Mouse (Mus musculus): Measurements from ENCODE around the gene Mrpl58. TPM values are rescaled to one million over a fixed set of nuclear protein-coding genes. Genes with fewer than 3 reads are reported as not detected.
"Not testable (repeated sequence)": the region's sequence is repeated elsewhere in the genome, so short reads cannot be mapped to it uniquely, and the experiment has no call there.

The Mrpl58 gene
- polyA plus RNA-seq, 1 experiment from 2014 or later: 173 TPM

- ATAC-seq (ENCODE audit: extremely low read depth, insufficient number of reproducible peaks, low FRiP score, low TSS enrichment): no peak
- peak overlapping the region; percentile 72 for H3K4me3 ChIP-seq
- H3K4me2 ChIP-seq: peak overlapping the region; percentile 83
- H3K9me3 ChIP-seq: no peaks in the 10 kb centered on the region
- WGBS: 45% methylated on average over 16 of the region's 16 CpGs
- peak overlapping the region; percentile 89 for H3K9ac ChIP-seq
- peak overlapping the region; percentile 50 for H3K27ac ChIP-seq (replicated peaks)
- peaks cover 28% of the 10 kb centered on the region for H3K27me3 ChIP-seq (replicated peaks)
- H3K4me1 ChIP-seq: peaks cover 33% of the 10 kb centered on the region
- no peaks in the 10 kb centered on the region for H3K36me3 ChIP-seq
These were observed 19.7 kb upstream of the Mrpl58 start for GRCm38 (mm10) chr11:115383701-115384474.

GRCm38 (mm10) chr11:115384587-115384986 lies 19.0 kb upstream of the Mrpl58 start:
- peak overlapping the region; percentile 50; the same call in 1 of the 2 replicates for H3K27ac ChIP-seq (replicated peaks)
- no peak for ATAC-seq (ENCODE audit: extremely low read depth, insufficient number of reproducible peaks, low FRiP score, low TSS enrichment)
- H3K36me3 ChIP-seq: no peaks in the 10 kb centered on the region
- H3K4me2 ChIP-seq: peak overlapping the region; percentile 83
- no peak overlapping the region for H3K4me3 ChIP-seq
- WGBS: 72% methylated on average over 5 of the region's 5 CpGs
- no peaks in the 10 kb centered on the region for H3K9me3 ChIP-seq
- peaks cover 33% of the 10 kb centered on the region for H3K4me1 ChIP-seq
- H3K27me3 ChIP-seq (replicated peaks): peaks cover 28% of the 10 kb centered on the region
- peak overlapping the region; percentile 89 for H3K9ac ChIP-seq

GRCm38 (mm10) chr11:115386859-115387258 lies 16.7 kb upstream of the Mrpl58 start:
- not testable (repeated sequence) for H3K9me3 ChIP-seq; H3K9ac ChIP-seq; H3K4me2 ChIP-seq; H3K27ac ChIP-seq (replicated peaks); H3K4me3 ChIP-seq; ATAC-seq (ENCODE audit: extremely low read depth, insufficient number of reproducible peaks, low FRiP score, low TSS enrichment)
- peaks cover 28% of the 10 kb centered on the region for H3K27me3 ChIP-seq (replicated peaks)
- H3K36me3 ChIP-seq: peaks cover 18% of the 10 kb centered on the region
- WGBS: 84% methylated on average over 3 of the region's 3 CpGs
- H3K4me1 ChIP-seq: peaks cover 28% of the 10 kb centered on the region

- Histone ChIP-seq H3K4me2 (no peak overlapping the region), H3K9ac (no peak overlapping the region), H3K9me3 (no peaks in the 10 kb centered on the region), H3K4me1 (peaks cover 8% of the 10 kb centered on the region; the same call in 1 of the 2 replicates), H3K27me3 (replicated peaks) (peaks cover 13% of the 10 kb centered on the region; the same call in 1 of the 2 replicates), H3K36me3 (peaks cover 61% of the 10 kb centered on the region), H3K4me3 (no peak overlapping the region), H3K27ac (replicated peaks) (no peak overlapping the region)
- no peak for ATAC-seq (ENCODE audit: extremely low read depth, insufficient number of reproducible peaks, low FRiP score, low TSS enrichment)
- WGBS: 86% methylated on average over 7 of the region's 7 CpGs
These were observed 12.2 kb upstream of the Mrpl58 start for GRCm38 (mm10) chr11:115391358-115391757.

GRCm38 (mm10) chr11:115393721-115394325 lies 9.7 kb upstream of the Mrpl58 start:
- no peak for ATAC-seq (ENCODE audit: extremely low read depth, insufficient number of reproducible peaks, low FRiP score, low TSS enrichment)
- Histone ChIP-seq H3K27ac (replicated peaks) (no peak overlapping the region), H3K36me3 (peaks cover 61% of the 10 kb centered on the region), H3K9ac (peak overlapping the region; percentile 59), H3K9me3 (no peaks in the 10 kb centered on the region), H3K4me2 (peak overlapping the region; percentile 65), H3K4me1 (peaks cover 10% of the 10 kb centered on the region; the same call in 1 of the 2 replicates), H3K27me3 (replicated peaks) (peaks cover 13% of the 10 kb centered on the region; the same call in 1 of the 2 replicates), H3K4me3 (peak overlapping the region; percentile 29)
- 38% methylated on average over 34 of the region's 34 CpGs for WGBS

- peaks cover 15% of the 10 kb centered on the region; the same call in 1 of the 2 replicates for H3K4me1 ChIP-seq
- H3K27ac ChIP-seq (replicated peaks): no peak overlapping the region
- no peaks in the 10 kb centered on the region for H3K9me3 ChIP-seq
- H3K27me3 ChIP-seq (replicated peaks): peaks cover 21% of the 10 kb centered on the region; the same call in 1 of the 2 replicates
- no peak overlapping the region for H3K4me3 ChIP-seq
- 69% methylated on average over 7 of the region's 7 CpGs for WGBS
- ATAC-seq (ENCODE audit: extremely low read depth, insufficient number of reproducible peaks, low FRiP score, low TSS enrichment): no peak
- peaks cover 30% of the 10 kb centered on the region for H3K36me3 ChIP-seq
- H3K9ac ChIP-seq: no peak overlapping the region; the same call in 1 of the 2 replicates
- no peak overlapping the region for H3K4me2 ChIP-seq
These were observed 5.5 kb upstream of the Mrpl58 start for GRCm38 (mm10) chr11:115398085-115398484.

GRCm38 (mm10) chr11:115400126-115400525 lies 3.4 kb upstream of the Mrpl58 start:
- Histone ChIP-seq H3K36me3 (peaks cover 11% of the 10 kb centered on the region; the same call in 1 of the 2 replicates), H3K4me2 (no peak overlapping the region), H3K9ac (no peak overlapping the region), H3K27me3 (replicated peaks) (0 out of 2 replicates have a peak, but pooled peaks cover 11% of the 10 kb centered on the region), H3K4me3 (no peak overlapping the region), H3K4me1 (peaks cover 20% of the 10 kb centered on the region), H3K27ac (replicated peaks) (no peak overlapping the region), H3K9me3 (no peaks in the 10 kb centered on the region)
- ATAC-seq (ENCODE audit: extremely low read depth, insufficient number of reproducible peaks, low FRiP score, low TSS enrichment): no peak
- 68% methylated on average over 3 of the region's 3 CpGs for WGBS

GRCm38 (mm10) chr11:115400630-115401391 lies 2.7 kb upstream of the Mrpl58 start:
- H3K9ac ChIP-seq: no peak overlapping the region
- H3K36me3 ChIP-seq: peaks cover 7% of the 10 kb centered on the region; the same call in 1 of the 2 replicates
- H3K4me1 ChIP-seq: peaks cover 20% of the 10 kb centered on the region
- H3K9me3 ChIP-seq: no peaks in the 10 kb centered on the region
- no peak overlapping the region for H3K4me3 ChIP-seq
- 50% methylated on average over 11 of the region's 11 CpGs for WGBS
- ATAC-seq (ENCODE audit: extremely low read depth, insufficient number of reproducible peaks, low FRiP score, low TSS enrichment): no peak
- H3K4me2 ChIP-seq: no peak overlapping the region
- H3K27ac ChIP-seq (replicated peaks): no peak overlapping the region
- H3K27me3 ChIP-seq (replicated peaks): 0 out of 2 replicates have a peak, but pooled peaks cover 11% of the 10 kb centered on the region

GRCm38 (mm10) chr11:115405723-115406122 lies 2.2 kb downstream of the Mrpl58 start:
- Histone ChIP-seq H3K27ac (replicated peaks) (no peak overlapping the region), H3K4me3 (no peak overlapping the region), H3K4me1 (peaks cover 14% of the 10 kb centered on the region), H3K9ac (no peak overlapping the region), H3K4me2 (no peak overlapping the region), H3K27me3 (replicated peaks) (0 out of 2 replicates have a peak, but pooled peaks cover 5% of the 10 kb centered on the region), H3K9me3 (no peaks in the 10 kb centered on the region), H3K36me3 (peaks cover 49% of the 10 kb centered on the region)
- 90% methylated on average over 6 of the region's 6 CpGs for WGBS
- no peak for ATAC-seq (ENCODE audit: extremely low read depth, insufficient number of reproducible peaks, low FRiP score, low TSS enrichment)

- no peak overlapping the region for H3K4me3 ChIP-seq
- no peak overlapping the region for H3K27ac ChIP-seq (replicated peaks)
- no peak for ATAC-seq (ENCODE audit: extremely low read depth, insufficient number of reproducible peaks, low FRiP score, low TSS enrichment)
- H3K9me3 ChIP-seq: no peaks in the 10 kb centered on the region
- 88% methylated on average over 17 of the region's 17 CpGs for WGBS
- no peak overlapping the region for H3K4me2 ChIP-seq
- H3K4me1 ChIP-seq: peaks cover 24% of the 10 kb centered on the region
- H3K36me3 ChIP-seq: peaks cover 58% of the 10 kb centered on the region
- H3K9ac ChIP-seq: no peak overlapping the region
- H3K27me3 ChIP-seq (replicated peaks): no peaks in the 10 kb centered on the region
These were observed 3.4 kb downstream of the Mrpl58 start for GRCm38 (mm10) chr11:115406858-115407401.
